Mouse (Mus musculus) E14TG2a.4 (cell line): ENCODE data around the gene Ndel1.

ENCODE experiments used
- CTCF ChIP-seq: conservative IDR thresholded peaks from 2 replicates; pipeline ENCODE4 v1.5.1; 2014; ENCODE audit warnings: low read length
- NANOG ChIP-seq: IDR thresholded peaks from 2 replicates; pipeline ENCODE4 v1.6.1; 2014; ENCODE audit warnings: borderline replicate concordance, low read length, mixed read lengths

- TF ChIP-seq CTCF (no peak), NANOG (no peak)
Observed at GRCm38 (mm10) chr11:68914566-68914965, 42.9 kb upstream of the Ndel1 start.
